Mouse (Mus musculus) liver, embryonic 12.5 days (tissue): Measurements from ENCODE around the gene Paxbp1. TPM values are rescaled to one million over a fixed set of nuclear protein-coding genes. Genes with fewer than 3 reads are reported as not detected.

ENCODE experiments used
- ATAC-seq: fragments of 200-750 bp; cut with Nextera tagmentation; 2 replicates; pipeline ENCODE4 v1.8.0; 2017; ENCODE audit warnings: moderate number of reproducible peaks, mild to moderate bottlenecking, moderate library complexity
- H3K27ac ChIP-seq: fragments of 300-500 bp; sonication (generic); 2 replicates; pipeline ENCODE4 v1.5.1; 2016; ENCODE audit warnings: mild to moderate bottlenecking
- H3K27me3 ChIP-seq: fragments of 300-500 bp; sonication (generic); replicated peaks from 2 replicates; pipeline ENCODE4 v1.6.1; 2016; ENCODE audit warnings: mild to moderate bottlenecking, moderate library complexity
- H3K36me3 ChIP-seq: fragments of 300-500 bp; sonication (generic); 2 replicates; pipeline ENCODE4 v1.6.1; 2016; ENCODE audit warnings: mild to moderate bottlenecking, moderate library complexity
- H3K4me1 ChIP-seq: fragments of 300-500 bp; sonication (generic); 2 replicates; pipeline ENCODE4 v1.6.1; 2016
- H3K4me2 ChIP-seq: fragments of 300-500 bp; sonication (generic); 2 replicates; pipeline ENCODE4 v1.6.1; 2016; ENCODE audit warnings: mild to moderate bottlenecking, moderate library complexity
- H3K4me3 ChIP-seq: fragments of 300-500 bp; sonication (generic); 2 replicates; pipeline ENCODE4 v1.5.1; 2016; ENCODE audit warnings: mild to moderate bottlenecking, moderate library complexity
- H3K9ac ChIP-seq: fragments of 300-500 bp; sonication (generic); 2 replicates; pipeline ENCODE4 v1.6.1; 2016; ENCODE audit warnings: mild to moderate bottlenecking, moderate library complexity
- H3K9me3 ChIP-seq: fragments of 300-500 bp; sonication (generic); replicated peaks from 2 replicates; pipeline ENCODE4 v1.6.1; 2016; ENCODE audit warnings: mild to moderate bottlenecking, moderate library complexity
- WGBS: fragments of 180-500 bp; shearing (Covaris S2); methylation state at CpG from one replicate; pipeline ENCODE4 v1.1.7; 2016; ENCODE audit not compliant: insufficient replicate concordance; 5-methylcytosine and 5-hydroxymethylcytosine counted together
- polyA plus RNA-seq: library from polyadenylated mRNA; unstranded; fragments of >200 nt; fragmentation: Nextera tagmentation; extraction: Ambion mirVana; gene quantifications from 2 replicates; pipeline ENCODE4 v1.2.1, GENCODE M21; 2016

The Paxbp1 gene
- polyA plus RNA-seq, 1 experiment from 2014 or later = 33.8 TPM

GRCm38 (mm10) chr16:91068969-91069368, 24.6 kb upstream of the Paxbp1 start:
- no peak overlapping the region for H3K4me2 ChIP-seq
- no peaks in the 10 kb centered on the region for H3K9me3 ChIP-seq
- H3K27me3 ChIP-seq = peaks cover 60% of the 10 kb centered on the region
- H3K4me3 ChIP-seq = no peak overlapping the region
- WGBS = 48% methylated on average over 12 of the region's 12 CpGs
- H3K36me3 ChIP-seq = no peaks in the 10 kb centered on the region
- H3K4me1 ChIP-seq = no peaks in the 10 kb centered on the region
- ATAC-seq = no peak
- no peak overlapping the region for H3K9ac ChIP-seq
- no peak overlapping the region for H3K27ac ChIP-seq

GRCm38 (mm10) chr16:91067122-91067521, 22.8 kb upstream of the Paxbp1 start:
- Histone ChIP-seq H3K36me3 (no peaks in the 10 kb centered on the region), H3K4me2 (no peak overlapping the region), H3K9ac (no peak overlapping the region), H3K4me3 (no peak overlapping the region), H3K9me3 (no peaks in the 10 kb centered on the region), H3K4me1 (no peaks in the 10 kb centered on the region), H3K27me3 (peaks cover 65% of the 10 kb centered on the region), H3K27ac (no peak overlapping the region)
- no peak for ATAC-seq
- 90% methylated on average over 1 of the region's 1 CpGs for WGBS

GRCm38 (mm10) chr16:91064583-91065365, 20.4 kb upstream of the Paxbp1 start:
- no peak overlapping the region for H3K4me3 ChIP-seq
- H3K9me3 ChIP-seq = no peaks in the 10 kb centered on the region
- H3K27ac ChIP-seq = no peak overlapping the region
- ATAC-seq = no peak
- no peak overlapping the region for H3K4me2 ChIP-seq
- no peaks in the 10 kb centered on the region for H3K36me3 ChIP-seq
- no peaks in the 10 kb centered on the region for H3K4me1 ChIP-seq
- H3K27me3 ChIP-seq = peaks cover 58% of the 10 kb centered on the region
- WGBS = 61% methylated on average over 12 of the region's 12 CpGs
- no peak overlapping the region for H3K9ac ChIP-seq

GRCm38 (mm10) chr16:91063786-91064185, 19.4 kb upstream of the Paxbp1 start:
- 65% methylated on average over 10 of the region's 10 CpGs for WGBS
- Histone ChIP-seq H3K27ac (no peak overlapping the region), H3K4me1 (no peaks in the 10 kb centered on the region), H3K4me3 (no peak overlapping the region), H3K9ac (no peak overlapping the region), H3K4me2 (no peak overlapping the region), H3K27me3 (peaks cover 54% of the 10 kb centered on the region), H3K36me3 (no peaks in the 10 kb centered on the region), H3K9me3 (no peaks in the 10 kb centered on the region)
- no peak for ATAC-seq

- no peak overlapping the region for H3K4me3 ChIP-seq
- H3K4me1 ChIP-seq = no peaks in the 10 kb centered on the region; the same call in 1 of the 2 replicates
- no peaks in the 10 kb centered on the region for H3K9me3 ChIP-seq
- H3K27ac ChIP-seq = no peak overlapping the region
- WGBS = 38% methylated on average over 13 of the region's 13 CpGs
- H3K4me2 ChIP-seq = no peak overlapping the region
- no peaks in the 10 kb centered on the region for H3K36me3 ChIP-seq
- H3K27me3 ChIP-seq = peaks cover 47% of the 10 kb centered on the region
- H3K9ac ChIP-seq = no peak overlapping the region
- no peak for ATAC-seq
These were observed 17.4 kb upstream of the Paxbp1 start for GRCm38 (mm10) chr16:91061531-91062318.

- Histone ChIP-seq H3K9me3 (no peaks in the 10 kb centered on the region), H3K36me3 (no peaks in the 10 kb centered on the region), H3K4me2 (no peak overlapping the region), H3K27ac (no peak overlapping the region), H3K27me3 (peaks cover 34% of the 10 kb centered on the region), H3K9ac (no peak overlapping the region), H3K4me3 (no peak overlapping the region), H3K4me1 (peaks cover 4% of the 10 kb centered on the region; the same call in 1 of the 2 replicates)
- WGBS = 62% methylated on average over 6 of the region's 6 CpGs
- no peak for ATAC-seq
These were observed 13.4 kb upstream of the Paxbp1 start for GRCm38 (mm10) chr16:91057741-91058140.

- Histone ChIP-seq H3K36me3 (no peaks in the 10 kb centered on the region), H3K4me3 (no peak overlapping the region), H3K4me2 (no peak overlapping the region), H3K27ac (no peak overlapping the region), H3K9ac (no peak overlapping the region), H3K4me1 (peaks cover 4% of the 10 kb centered on the region; the same call in 1 of the 2 replicates), H3K9me3 (no peaks in the 10 kb centered on the region), H3K27me3 (peaks cover 30% of the 10 kb centered on the region)
- 46% methylated on average over 4 of the region's 4 CpGs for WGBS
- no peak for ATAC-seq
These were observed 12.9 kb upstream of the Paxbp1 start for GRCm38 (mm10) chr16:91057261-91057660.

GRCm38 (mm10) chr16:91056043-91056821, 11.9 kb upstream of the Paxbp1 start:
- Histone ChIP-seq H3K36me3 (no peaks in the 10 kb centered on the region), H3K27me3 (peaks cover 34% of the 10 kb centered on the region), H3K4me1 (peaks cover 4% of the 10 kb centered on the region; the same call in 1 of the 2 replicates), H3K9me3 (no peaks in the 10 kb centered on the region), H3K9ac (no peak overlapping the region), H3K4me3 (no peak overlapping the region), H3K4me2 (no peak overlapping the region), H3K27ac (no peak overlapping the region)
- WGBS = 49% methylated on average over 16 of the region's 16 CpGs
- no peak for ATAC-seq

- Histone ChIP-seq H3K4me2 (no peak overlapping the region), H3K36me3 (no peaks in the 10 kb centered on the region), H3K9me3 (no peaks in the 10 kb centered on the region), H3K4me3 (no peak overlapping the region), H3K27me3 (peaks cover 33% of the 10 kb centered on the region), H3K27ac (no peak overlapping the region), H3K9ac (no peak overlapping the region), H3K4me1 (peaks cover 4% of the 10 kb centered on the region; the same call in 1 of the 2 replicates)
- WGBS = 68% methylated on average over 5 of the region's 5 CpGs
- no peak for ATAC-seq
These were observed 10.8 kb upstream of the Paxbp1 start for GRCm38 (mm10) chr16:91055150-91055549.

GRCm38 (mm10) chr16:91053599-91053998, 9.3 kb upstream of the Paxbp1 start:
- Histone ChIP-seq H3K36me3 (no peaks in the 10 kb centered on the region), H3K9ac (no peak overlapping the region), H3K27ac (no peak overlapping the region), H3K4me3 (no peak overlapping the region), H3K9me3 (no peaks in the 10 kb centered on the region), H3K4me2 (no peak overlapping the region), H3K4me1 (peaks cover 4% of the 10 kb centered on the region; the same call in 1 of the 2 replicates), H3K27me3 (peaks cover 28% of the 10 kb centered on the region; the same call in 1 of the 2 replicates)
- no peak for ATAC-seq
- 53% methylated on average over 8 of the region's 8 CpGs for WGBS

- Histone ChIP-seq H3K9ac (0 out of 2 replicates have a peak overlapping the region, but pooled peaks have one; percentile 98), H3K27me3 (peaks cover 16% of the 10 kb centered on the region), H3K4me3 (peak overlapping the region; percentile 96), H3K36me3 (peaks cover 16% of the 10 kb centered on the region), H3K4me2 (peak overlapping the region; percentile 79), H3K9me3 (no peaks in the 10 kb centered on the region), H3K27ac (no peak overlapping the region), H3K4me1 (peaks cover 33% of the 10 kb centered on the region)
- no peak for ATAC-seq
- WGBS = 50% methylated on average over 8 of the region's 8 CpGs
These were observed 1.2 kb upstream of the Paxbp1 start for GRCm38 (mm10) chr16:91045511-91045910.
